Comparison of ENCODE assay signal across 12 mouse cellular contexts in the genomic region with DNA sequence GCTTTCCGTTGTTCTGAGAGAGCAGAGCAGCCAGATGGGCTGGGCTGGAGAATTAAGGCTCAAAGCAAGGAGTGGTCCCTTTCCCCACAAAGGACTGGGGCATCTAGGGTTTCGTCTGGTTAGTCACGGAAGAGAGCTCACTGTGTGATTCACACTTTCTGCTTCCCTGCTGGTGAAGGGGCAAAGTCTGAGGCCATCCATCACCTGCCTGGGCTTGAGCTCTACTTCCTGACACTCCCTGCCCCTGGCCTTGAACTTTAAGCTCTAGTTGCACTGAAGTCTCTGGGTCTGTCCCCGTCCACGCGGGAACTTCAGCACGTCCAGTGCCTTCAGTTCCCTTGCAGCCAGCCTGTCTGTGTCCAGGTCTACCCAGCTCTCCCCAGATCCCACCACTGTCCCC. TPM values are rescaled to one million over a fixed set of nuclear protein-coding genes. Genes with fewer than 3 reads are reported as not detected.
A peak's percentile ranks its signal among the peaks of the same experiment; 100 is the strongest.
DNase-seq lines count a peak whose midpoint lies in the region; ATAC-seq lines count a peak whose summit lies in the region.
"Had no signal": no experiment of that assay in that cellular context is flagged by ENCODE, and none has a peak within 500 bp of the region (broad histone marks: within the 10 kb centered on the region; RNA-seq: fewer than 3 reads in every experiment).

No protein-coding gene starts in this region.

- WGBS in liver, embryonic 13.5 days (ENCODE audit: insufficient replicate concordance), result 33% methylated on average over 7 of the region's 7 CpGs
- 34% methylated on average over 7 of the region's 7 CpGs for WGBS in liver, embryonic 11.5 days
- WGBS in kidney, embryonic 14.5 days, result 4% methylated on average over 7 of the region's 7 CpGs
- WGBS in stomach, embryonic 16.5 days, result 25% methylated on average over 7 of the region's 7 CpGs

- DNase-seq in liver, embryonic 13.5 days, result no peak
- no peak for DNase-seq in liver, embryonic 11.5 days (ENCODE audit: low spot score)
- peak; percentile 83 for DNase-seq in adrenal gland, postnatal 14 days
- DNase-seq in spleen, postnatal 4 days (ENCODE audit: low spot score in 2 of 2), result no peak
- DNase-seq in lung, postnatal 36 days, result no peak
- no peak for DNase-seq in embryo, embryonic 10.5 days (ENCODE audit: low spot score)
- DNase-seq: heart, postnatal 36 days; retina, postnatal 1 day had no signal

- H3K36me3 ChIP-seq in liver, embryonic 13.5 days, result no peaks in the 10 kb centered on the region
- H3K36me3 ChIP-seq in liver, embryonic 11.5 days (ENCODE audit: control insufficient read depth, insufficient read depth, low read length), result no peaks in the 10 kb centered on the region
- H3K36me3 ChIP-seq in kidney, embryonic 14.5 days (ENCODE audit: control insufficient read depth, insufficient read depth, low read length), result no peaks in the 10 kb centered on the region
- H3K36me3 ChIP-seq in stomach, embryonic 16.5 days (ENCODE audit: control insufficient read depth, insufficient read depth, low read length), result no peaks in the 10 kb centered on the region
- H3K36me3 ChIP-seq: midbrain, embryonic 12.5 days had no signal

- H3K27me3 ChIP-seq in liver, embryonic 13.5 days, result no peaks in the 10 kb centered on the region
- no peaks in the 10 kb centered on the region for H3K27me3 ChIP-seq in liver, embryonic 11.5 days (replicated peaks; ENCODE audit: control insufficient read depth, insufficient read depth, low read length)
- no peaks in the 10 kb centered on the region for H3K27me3 ChIP-seq in kidney, embryonic 14.5 days (ENCODE audit: control insufficient read depth, insufficient read depth, low read length)
- H3K27me3 ChIP-seq in stomach, embryonic 16.5 days (ENCODE audit: control insufficient read depth, insufficient read depth, low read length), result no peaks in the 10 kb centered on the region

- ATAC-seq in liver, embryonic 13.5 days (ENCODE audit: low read depth), result peak; percentile 16; the same call in 1 of the 2 replicates
- no peak for ATAC-seq in liver, embryonic 11.5 days (replicated peaks; ENCODE audit: low FRiP score)
- peak; percentile 81 for ATAC-seq in kidney, embryonic 14.5 days (ENCODE audit: low FRiP score, low TSS enrichment)
- peak; percentile 77 for ATAC-seq in stomach, embryonic 16.5 days (ENCODE audit: insufficient read depth, low FRiP score)
- ATAC-seq: CD4-positive, CD25-positive, alpha-beta regulatory T cell, adult 4 months had no signal

- H3K27ac ChIP-seq in liver, embryonic 13.5 days, result no peak overlapping the region
- no peak overlapping the region for H3K27ac ChIP-seq in liver, embryonic 11.5 days (ENCODE audit: low read depth, low read length)
- peak overlapping the region; percentile 88 for H3K27ac ChIP-seq in kidney, embryonic 14.5 days (ENCODE audit: low read depth, low read length)
- peak overlapping the region; percentile 91 for H3K27ac ChIP-seq in stomach, embryonic 16.5 days (ENCODE audit: low read length)
- H3K27ac ChIP-seq: midbrain, embryonic 12.5 days had no signal

- peak overlapping the region; percentile 46; the same call in 1 of the 2 replicates for H3K4me2 ChIP-seq in liver, embryonic 13.5 days
- no peak overlapping the region; the same call in 1 of the 2 replicates for H3K4me2 ChIP-seq in liver, embryonic 11.5 days
- H3K4me2 ChIP-seq in kidney, embryonic 14.5 days (replicated peaks; ENCODE audit: low read depth, low read length), result peak overlapping the region; percentile 49
- H3K4me2 ChIP-seq in stomach, embryonic 16.5 days (ENCODE audit: low read depth, low read length), result peak overlapping the region; percentile 59

- no peak overlapping the region for H3K4me3 ChIP-seq in liver, embryonic 13.5 days (replicated peaks)
- no peak overlapping the region for H3K4me3 ChIP-seq in liver, embryonic 11.5 days (ENCODE audit: low read depth, low read length)
- H3K4me3 ChIP-seq in kidney, embryonic 14.5 days (ENCODE audit: low read length), result no peak overlapping the region
- peak overlapping the region; percentile 31; the same call in 1 of the 2 replicates for H3K4me3 ChIP-seq in stomach, embryonic 16.5 days (replicated peaks; ENCODE audit: low read length)
- H3K4me3 ChIP-seq: midbrain, embryonic 12.5 days had no signal

- H3K9ac ChIP-seq in liver, embryonic 13.5 days, result no peak overlapping the region
- H3K9ac ChIP-seq in liver, embryonic 11.5 days (ENCODE audit: low read depth, low read length), result no peak overlapping the region
- peak overlapping the region; percentile 53; the same call in 1 of the 2 replicates for H3K9ac ChIP-seq in kidney, embryonic 14.5 days (ENCODE audit: low read depth, low read length)
- H3K9ac ChIP-seq in stomach, embryonic 16.5 days (ENCODE audit: low read length), result peak overlapping the region; percentile 68; the same call in 1 of the 2 replicates
- H3K9ac ChIP-seq: midbrain, embryonic 12.5 days had no signal

- H3K9me3 ChIP-seq in liver, embryonic 13.5 days (replicated peaks), result no peaks in the 10 kb centered on the region
- H3K9me3 ChIP-seq in liver, embryonic 11.5 days (ENCODE audit: control insufficient read depth, low read length), result no peaks in the 10 kb centered on the region
- H3K9me3 ChIP-seq in kidney, embryonic 14.5 days (ENCODE audit: control insufficient read depth, low read length), result no peaks in the 10 kb centered on the region
- no peaks in the 10 kb centered on the region for H3K9me3 ChIP-seq in stomach, embryonic 16.5 days (replicated peaks; ENCODE audit: control insufficient read depth, low read length)
- H3K9me3 ChIP-seq: midbrain, embryonic 12.5 days had no signal

- H3K4me1 ChIP-seq in liver, embryonic 13.5 days (replicated peaks), result peaks cover 21% of the 10 kb centered on the region
- H3K4me1 ChIP-seq in liver, embryonic 11.5 days (replicated peaks; ENCODE audit: control insufficient read depth, insufficient read depth, low read length), result peaks cover 2% of the 10 kb centered on the region; the same call in 1 of the 2 replicates
- peaks cover 27% of the 10 kb centered on the region; the same call in 1 of the 2 replicates for H3K4me1 ChIP-seq in kidney, embryonic 14.5 days (ENCODE audit: control insufficient read depth, insufficient read depth, low read length)
- H3K4me1 ChIP-seq in stomach, embryonic 16.5 days (ENCODE audit: control insufficient read depth, insufficient read depth, low read length), result peaks cover 18% of the 10 kb centered on the region
- H3K4me1 ChIP-seq: midbrain, embryonic 12.5 days had no signal

RNA-seq across cellular contexts. Expression of gene Arhgap27, which starts 22.8 kb away (rescaled TPM):
- polyA plus RNA-seq in liver, embryonic 13.5 days (2015; fragmentation: Nextera tagmentation; extraction: Ambion mirVana), result 1.6 and 1.8 TPM in 2 replicates
- 5.0 and 5.1 TPM in 2 replicates for polyA plus RNA-seq in liver, embryonic 11.5 days (2014; fragmentation: Nextera tagmentation; extraction: Ambion mirVana)
- 19.3 and 31.5 TPM in 2 replicates for total RNA-seq in adrenal gland, postnatal 14 days (2021)
- 11.7 and 15.6 TPM in 2 replicates for polyA plus RNA-seq in kidney, embryonic 14.5 days (2014; fragmentation: Nextera tagmentation; extraction: Ambion mirVana)
- 19.1 and 22.0 TPM in 2 replicates for polyA plus RNA-seq in stomach, embryonic 16.5 days (2015; fragmentation: Nextera tagmentation; extraction: Ambion mirVana)

Comparison
In these comparisons a context has a peak if more than half of its experiments do, and no peak if none do; other contexts are left out.
1. H3K27ac ChIP-seq: peak in kidney, embryonic 14.5 days (single experiment) and stomach, embryonic 16.5 days (single experiment); none in liver, embryonic 13.5 days (single experiment) and liver, embryonic 11.5 days (single experiment).
2. H3K9ac ChIP-seq: peak in kidney, embryonic 14.5 days (single experiment) and stomach, embryonic 16.5 days (single experiment); none in liver, embryonic 13.5 days (single experiment) and liver, embryonic 11.5 days (single experiment).